Mouse (Mus musculus): ENCODE results near the gene Pink1. TPM values are rescaled to one million over a fixed set of nuclear protein-coding genes. Genes with fewer than 3 reads are reported as not detected.

The Pink1 gene
- polyA plus RNA-seq, 1 experiment from 2014 or later: 29.3 TPM

GRCm38 (mm10) chr4:138323753-138324152 is 2.4 kb downstream of the Pink1 start:
- H3K4me3 ChIP-seq (ENCODE audit: low read depth, low read length): no peak overlapping the region
- H3K4me2 ChIP-seq (ENCODE audit: low read depth): no peak overlapping the region
- H3K9me3 ChIP-seq (ENCODE audit: control insufficient read depth, low read length): no peaks in the 10 kb centered on the region
- H3K4me1 ChIP-seq (ENCODE audit: control insufficient read depth, insufficient read depth, low read length): no peaks in the 10 kb centered on the region
- WGBS: 72% methylated on average over 4 of the region's 4 CpGs
- no peaks in the 10 kb centered on the region for H3K36me3 ChIP-seq (ENCODE audit: control insufficient read depth, insufficient read depth, low read length)
- ATAC-seq (ENCODE audit: insufficient read depth, low FRiP score, low TSS enrichment): no peak
- no peak overlapping the region for H3K27ac ChIP-seq (ENCODE audit: low read depth, low read length)
- H3K9ac ChIP-seq (ENCODE audit: low read length): no peak overlapping the region
- DNase-seq (ENCODE audit: low spot score): no peak
- no peaks in the 10 kb centered on the region for H3K27me3 ChIP-seq (ENCODE audit: control insufficient read depth, insufficient read depth, low read length)

- ATAC-seq (ENCODE audit: insufficient read depth, low FRiP score, low TSS enrichment): no peak
- H3K27me3 ChIP-seq (ENCODE audit: control insufficient read depth, insufficient read depth, low read length): no peaks in the 10 kb centered on the region
- H3K27ac ChIP-seq (ENCODE audit: low read depth, low read length): no peak overlapping the region
- H3K4me1 ChIP-seq (ENCODE audit: control insufficient read depth, insufficient read depth, low read length): no peaks in the 10 kb centered on the region
- no peak overlapping the region for H3K4me3 ChIP-seq (ENCODE audit: low read depth, low read length)
- no peaks in the 10 kb centered on the region for H3K9me3 ChIP-seq (ENCODE audit: control insufficient read depth, low read length)
- WGBS: 53% methylated on average over 4 of the region's 4 CpGs
- no peak for DNase-seq (ENCODE audit: low spot score)
- H3K9ac ChIP-seq (ENCODE audit: low read length): no peak overlapping the region
- no peaks in the 10 kb centered on the region for H3K36me3 ChIP-seq (ENCODE audit: control insufficient read depth, insufficient read depth, low read length)
- H3K4me2 ChIP-seq (ENCODE audit: low read depth): no peak overlapping the region
Observed at GRCm38 (mm10) chr4:138322692-138323091, 3.4 kb downstream of the Pink1 start.

GRCm38 (mm10) chr4:138321488-138321887 is 4.6 kb downstream of the Pink1 start:
- WGBS: 85% methylated on average over 7 of the region's 7 CpGs
- ATAC-seq (ENCODE audit: insufficient read depth, low FRiP score, low TSS enrichment) (no peak), DNase-seq (ENCODE audit: low spot score) (no peak)
- no peak overlapping the region for H3K9ac ChIP-seq (ENCODE audit: low read length)
- H3K4me3 ChIP-seq (ENCODE audit: low read depth, low read length): no peak overlapping the region
- H3K27ac ChIP-seq (ENCODE audit: low read depth, low read length): no peak overlapping the region
- H3K27me3 ChIP-seq (ENCODE audit: control insufficient read depth, insufficient read depth, low read length): no peaks in the 10 kb centered on the region
- no peaks in the 10 kb centered on the region for H3K9me3 ChIP-seq (ENCODE audit: control insufficient read depth, low read length)
- no peaks in the 10 kb centered on the region for H3K4me1 ChIP-seq (ENCODE audit: control insufficient read depth, insufficient read depth, low read length)
- no peaks in the 10 kb centered on the region for H3K36me3 ChIP-seq (ENCODE audit: control insufficient read depth, insufficient read depth, low read length)
- no peak overlapping the region for H3K4me2 ChIP-seq (ENCODE audit: low read depth)

GRCm38 (mm10) chr4:138320711-138321110 is 5.4 kb downstream of the Pink1 start:
- ATAC-seq (ENCODE audit: insufficient read depth, low FRiP score, low TSS enrichment): no peak

GRCm38 (mm10) chr4:138319508-138319907 is 6.6 kb downstream of the Pink1 start:
- WGBS: 35% methylated on average over 10 of the region's 10 CpGs
- no peak overlapping the region for H3K9ac ChIP-seq (ENCODE audit: low read length)
- ATAC-seq (ENCODE audit: insufficient read depth, low FRiP score, low TSS enrichment): no peak
- H3K9me3 ChIP-seq (ENCODE audit: control insufficient read depth, low read length): no peaks in the 10 kb centered on the region
- H3K4me2 ChIP-seq (ENCODE audit: low read depth): no peak overlapping the region
- H3K36me3 ChIP-seq (ENCODE audit: control insufficient read depth, insufficient read depth, low read length): no peaks in the 10 kb centered on the region; the same call in 1 of the 2 replicates
- H3K4me1 ChIP-seq (ENCODE audit: control insufficient read depth, insufficient read depth, low read length): no peaks in the 10 kb centered on the region
- H3K4me3 ChIP-seq (ENCODE audit: low read depth, low read length): no peak overlapping the region
- peak; percentile 79 for DNase-seq (ENCODE audit: low spot score)
- H3K27me3 ChIP-seq (ENCODE audit: control insufficient read depth, insufficient read depth, low read length): no peaks in the 10 kb centered on the region
- no peak overlapping the region for H3K27ac ChIP-seq (ENCODE audit: low read depth, low read length)

More at GRCm38 (mm10) chr4:138320711-138321110, 5.4 kb downstream of the Pink1 start:
- H3K9ac ChIP-seq (ENCODE audit: low read length): no peak overlapping the region
- no peaks in the 10 kb centered on the region for H3K27me3 ChIP-seq (ENCODE audit: control insufficient read depth, insufficient read depth, low read length)
- no peak for DNase-seq (ENCODE audit: low spot score)
- H3K4me2 ChIP-seq (ENCODE audit: low read depth): no peak overlapping the region
- no peaks in the 10 kb centered on the region for H3K9me3 ChIP-seq (ENCODE audit: control insufficient read depth, low read length)
- 90% methylated on average over 11 of the region's 11 CpGs for WGBS
- H3K4me3 ChIP-seq (ENCODE audit: low read depth, low read length): no peak overlapping the region
- no peak overlapping the region for H3K27ac ChIP-seq (ENCODE audit: low read depth, low read length)
- H3K4me1 ChIP-seq (ENCODE audit: control insufficient read depth, insufficient read depth, low read length): no peaks in the 10 kb centered on the region
- H3K36me3 ChIP-seq (ENCODE audit: control insufficient read depth, insufficient read depth, low read length): no peaks in the 10 kb centered on the region

- H3K9me3 ChIP-seq (ENCODE audit: control insufficient read depth, low read length): no peaks in the 10 kb centered on the region
- H3K9ac ChIP-seq (ENCODE audit: low read length): no peak overlapping the region
- peak; percentile 77 for DNase-seq (ENCODE audit: low spot score)
- H3K27ac ChIP-seq (ENCODE audit: low read depth, low read length): no peak overlapping the region
- no peak overlapping the region for H3K4me3 ChIP-seq (ENCODE audit: low read depth, low read length)
- WGBS: 62% methylated on average over 6 of the region's 6 CpGs
- peak; percentile 48; the same call in 1 of the 2 replicates for ATAC-seq (ENCODE audit: insufficient read depth, low FRiP score, low TSS enrichment)
- H3K4me1 ChIP-seq (ENCODE audit: control insufficient read depth, insufficient read depth, low read length): no peaks in the 10 kb centered on the region
- no peak overlapping the region for H3K4me2 ChIP-seq (ENCODE audit: low read depth)
- peaks cover 2% of the 10 kb centered on the region for H3K36me3 ChIP-seq (ENCODE audit: control insufficient read depth, insufficient read depth, low read length)
- no peaks in the 10 kb centered on the region for H3K27me3 ChIP-seq (ENCODE audit: control insufficient read depth, insufficient read depth, low read length)
Observed at GRCm38 (mm10) chr4:138318509-138319266, 7.4 kb downstream of the Pink1 start.

- H3K27ac ChIP-seq (ENCODE audit: low read depth, low read length): no peak overlapping the region
- no peaks in the 10 kb centered on the region for H3K4me1 ChIP-seq (ENCODE audit: control insufficient read depth, insufficient read depth, low read length)
- H3K27me3 ChIP-seq (ENCODE audit: control insufficient read depth, insufficient read depth, low read length): no peaks in the 10 kb centered on the region
- ATAC-seq (ENCODE audit: insufficient read depth, low FRiP score, low TSS enrichment) (no peak), DNase-seq (ENCODE audit: low spot score) (no peak)
- H3K36me3 ChIP-seq (ENCODE audit: control insufficient read depth, insufficient read depth, low read length): peaks cover 12% of the 10 kb centered on the region
- no peaks in the 10 kb centered on the region for H3K9me3 ChIP-seq (ENCODE audit: control insufficient read depth, low read length)
- no peak overlapping the region for H3K9ac ChIP-seq (ENCODE audit: low read length)
- H3K4me2 ChIP-seq (ENCODE audit: low read depth): no peak overlapping the region
- 91% methylated on average over 6 of the region's 6 CpGs for WGBS
- no peak overlapping the region for H3K4me3 ChIP-seq (ENCODE audit: low read depth, low read length)
Observed at GRCm38 (mm10) chr4:138316369-138316768, 9.7 kb downstream of the Pink1 start.

- Histone ChIP-seq H3K36me3 (ENCODE audit: control insufficient read depth, insufficient read depth, low read length) (peaks cover 17% of the 10 kb centered on the region), H3K27ac (ENCODE audit: low read depth, low read length) (no peak overlapping the region), H3K9ac (ENCODE audit: low read length) (no peak overlapping the region), H3K27me3 (ENCODE audit: control insufficient read depth, insufficient read depth, low read length) (no peaks in the 10 kb centered on the region), H3K4me2 (ENCODE audit: low read depth) (no peak overlapping the region), H3K4me1 (ENCODE audit: control insufficient read depth, insufficient read depth, low read length) (no peaks in the 10 kb centered on the region), H3K9me3 (ENCODE audit: control insufficient read depth, low read length) (no peaks in the 10 kb centered on the region), H3K4me3 (ENCODE audit: low read depth, low read length) (no peak overlapping the region)
- ATAC-seq (ENCODE audit: insufficient read depth, low FRiP score, low TSS enrichment) (no peak), DNase-seq (ENCODE audit: low spot score) (peak; percentile 41)
- 78% methylated on average over 9 of the region's 9 CpGs for WGBS
Observed at GRCm38 (mm10) chr4:138315781-138316180, 10.3 kb downstream of the Pink1 start.

- no peak overlapping the region for H3K27ac ChIP-seq (ENCODE audit: low read depth, low read length)
- peaks cover 25% of the 10 kb centered on the region for H3K36me3 ChIP-seq (ENCODE audit: control insufficient read depth, insufficient read depth, low read length)
- no peaks in the 10 kb centered on the region for H3K9me3 ChIP-seq (ENCODE audit: control insufficient read depth, low read length)
- H3K4me2 ChIP-seq (ENCODE audit: low read depth): no peak overlapping the region
- H3K9ac ChIP-seq (ENCODE audit: low read length): no peak overlapping the region
- no peaks in the 10 kb centered on the region for H3K4me1 ChIP-seq (ENCODE audit: control insufficient read depth, insufficient read depth, low read length)
- ATAC-seq (ENCODE audit: insufficient read depth, low FRiP score, low TSS enrichment) (no peak), DNase-seq (ENCODE audit: low spot score) (no peak)
- H3K4me3 ChIP-seq (ENCODE audit: low read depth, low read length): no peak overlapping the region
- WGBS: 90% methylated on average over 4 of the region's 4 CpGs
- H3K27me3 ChIP-seq (ENCODE audit: control insufficient read depth, insufficient read depth, low read length): no peaks in the 10 kb centered on the region
Observed at GRCm38 (mm10) chr4:138313795-138314194, 12.3 kb downstream of the Pink1 start.

Measured in neural tube, embryonic 11.5 days (tissue).